Comparison of ENCODE assay signal across 21 mouse cellular contexts in the genomic region with DNA sequence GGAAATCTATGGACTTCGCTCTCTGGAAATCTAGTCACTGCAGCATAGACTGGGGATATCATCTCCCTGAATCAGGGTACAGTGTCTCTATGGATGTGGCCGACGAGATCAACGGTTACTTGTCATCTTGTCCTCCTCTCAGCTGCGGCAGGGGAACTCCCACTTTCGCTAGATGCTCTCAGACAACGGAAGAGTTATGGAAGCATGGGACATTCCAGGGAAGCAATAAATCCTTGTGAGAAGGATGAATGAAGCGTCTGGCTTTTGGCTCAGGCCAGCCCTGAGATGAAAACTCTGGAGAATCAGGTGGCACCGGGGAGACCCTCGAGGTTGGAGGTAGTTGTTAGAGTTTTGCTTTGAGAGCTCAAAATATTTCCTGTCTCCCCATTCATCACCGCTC.
"Had no signal": no experiment of that assay in that cellular context is flagged by ENCODE, and none has a peak within 500 bp of the region (broad histone marks: within the 10 kb centered on the region; RNA-seq: fewer than 3 reads in every experiment).

No protein-coding gene starts in this region.

- DNase-seq: liver, postnatal 0 days; lung, adult 2 months; lung, postnatal 14 days; lung, postnatal 36 days; midbrain, embryonic 14.5 days; retina, postnatal 1 day; right cerebral cortex, adult 18-20 months; right cerebral cortex, postnatal 25 days; right cerebral cortex, postnatal 4 days; spleen, adult 18-20 months; thymus, adult 18-20 months; thymus, postnatal 14 days; thymus, postnatal 36 days had no signal

- H3K27ac ChIP-seq: lung, embryonic 15.5 days; macrophage; midbrain, embryonic 12.5 days; neural tube, embryonic 13.5 days; neural tube, embryonic 15.5 days had no signal

- H3K4me3 ChIP-seq: lung, embryonic 15.5 days; megakaryocyte, embryonic 14.5 days; midbrain, embryonic 10.5 days; midbrain, embryonic 12.5 days; myocyte; neural tube, embryonic 13.5 days; neural tube, embryonic 15.5 days had no signal
